Mouse (Mus musculus): Measurements from ENCODE around the gene Il1rapl1. TPM values are rescaled to one million over a fixed set of nuclear protein-coding genes. Genes with fewer than 3 reads are reported as not detected.
"Not testable (repeated sequence)": the region's sequence is repeated elsewhere in the genome, so short reads cannot be mapped to it uniquely, and the experiment has no call there.

The Il1rapl1 gene
- polyA plus RNA-seq, 1 experiment, result not detected

DNA sequence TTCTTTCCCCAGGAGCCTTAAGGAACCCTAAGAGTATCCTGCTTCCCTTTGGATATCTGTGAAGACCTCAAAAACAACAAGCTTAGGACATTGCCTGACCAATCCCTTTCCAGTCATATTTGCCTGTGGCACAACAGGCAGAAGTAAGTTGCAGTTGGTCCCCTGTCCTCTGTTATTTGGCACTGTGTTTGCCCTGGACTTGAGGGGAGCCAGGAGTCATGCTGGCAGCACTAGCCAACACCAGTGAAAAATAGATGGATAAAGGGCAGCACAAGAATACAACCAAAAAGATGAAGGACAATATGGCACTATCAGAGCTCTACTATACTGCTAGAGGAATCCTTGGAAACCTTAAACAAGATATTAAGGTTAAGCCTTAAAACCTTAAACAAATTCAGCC, 322.4 kb downstream of the Il1rapl1 start:
- Histone ChIP-seq H3K36me3 (ENCODE audit: control insufficient read depth) (no peaks in the 10 kb centered on the region), H3K27me3 (ENCODE audit: control insufficient read depth) (no peaks in the 10 kb centered on the region), H3K4me1 (ENCODE audit: control insufficient read depth) (no peaks in the 10 kb centered on the region), H3K4me3 (replicated peaks) (no peak overlapping the region), H3K9me3 (ENCODE audit: control insufficient read depth, low read length) (no peaks in the 10 kb centered on the region)
- no peak for TF ChIP-seq TAL1 (IDR thresholded peaks at IDR 0.05; ENCODE audit: low read length)
- TF ChIP-seq GATA1 (IDR thresholded peaks at IDR 0.05; ENCODE audit: low read length), result no peak

DNA sequence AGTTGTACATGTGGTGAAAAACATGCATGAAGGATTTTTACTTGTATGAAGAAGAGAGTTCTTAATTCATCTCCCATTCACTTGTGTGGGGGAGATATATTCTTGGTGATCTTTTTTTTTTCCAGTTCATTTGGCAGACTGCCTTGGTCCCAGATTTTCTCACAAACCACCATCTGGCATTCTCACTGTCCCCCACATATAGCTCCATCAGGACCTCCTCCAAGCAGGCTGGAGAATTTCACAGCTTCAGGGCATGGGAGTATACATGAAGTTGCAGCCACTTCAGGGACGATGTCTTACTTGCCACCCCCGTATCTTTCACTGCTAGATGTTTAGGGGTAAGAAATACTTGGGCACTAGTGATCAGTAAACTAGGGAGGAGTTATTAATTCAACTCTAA, 404.9 kb downstream of the Il1rapl1 start:
- no peak overlapping the region for H3K4me3 ChIP-seq (replicated peaks)
- no peaks in the 10 kb centered on the region for H3K36me3 ChIP-seq (ENCODE audit: control insufficient read depth)
- H3K4me1 ChIP-seq (ENCODE audit: control insufficient read depth), result no peaks in the 10 kb centered on the region
- H3K27me3 ChIP-seq (ENCODE audit: control insufficient read depth), result no peaks in the 10 kb centered on the region
- TF ChIP-seq GATA1 (IDR thresholded peaks at IDR 0.05; ENCODE audit: low read length), result no peak
- no peak for TF ChIP-seq TAL1 (IDR thresholded peaks at IDR 0.05; ENCODE audit: low read length)
- H3K9me3 ChIP-seq (ENCODE audit: control insufficient read depth, low read length), result no peaks in the 10 kb centered on the region

DNA sequence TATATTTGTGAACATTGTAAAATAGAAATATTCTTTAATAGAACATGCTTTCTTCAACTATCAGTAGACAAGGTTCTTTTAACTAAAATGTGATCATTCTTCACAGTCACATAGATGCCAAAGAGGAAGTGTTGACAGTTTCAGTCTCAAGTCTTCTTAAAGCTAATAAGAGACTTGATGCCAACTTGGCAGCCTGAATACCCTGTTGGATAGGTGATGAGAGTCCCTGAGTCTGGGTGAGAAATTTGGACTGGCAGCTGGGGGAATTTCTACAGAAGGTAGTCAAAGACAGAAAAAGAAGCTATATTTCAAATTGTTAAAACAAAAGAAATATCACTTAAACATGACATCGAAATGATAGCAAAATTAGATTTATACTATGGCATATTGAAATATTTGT, 451.6 kb downstream of the Il1rapl1 start:
- Histone ChIP-seq H3K9me3 (ENCODE audit: control insufficient read depth, low read length) (no peaks in the 10 kb centered on the region), H3K36me3 (ENCODE audit: control insufficient read depth) (no peaks in the 10 kb centered on the region), H3K4me3 (replicated peaks) (no peak overlapping the region), H3K27me3 (ENCODE audit: control insufficient read depth) (no peaks in the 10 kb centered on the region), H3K4me1 (ENCODE audit: control insufficient read depth) (no peaks in the 10 kb centered on the region)
- no peak for TF ChIP-seq TAL1 (IDR thresholded peaks at IDR 0.05; ENCODE audit: low read length)
- no peak for TF ChIP-seq GATA1 (IDR thresholded peaks at IDR 0.05; ENCODE audit: low read length)

DNA sequence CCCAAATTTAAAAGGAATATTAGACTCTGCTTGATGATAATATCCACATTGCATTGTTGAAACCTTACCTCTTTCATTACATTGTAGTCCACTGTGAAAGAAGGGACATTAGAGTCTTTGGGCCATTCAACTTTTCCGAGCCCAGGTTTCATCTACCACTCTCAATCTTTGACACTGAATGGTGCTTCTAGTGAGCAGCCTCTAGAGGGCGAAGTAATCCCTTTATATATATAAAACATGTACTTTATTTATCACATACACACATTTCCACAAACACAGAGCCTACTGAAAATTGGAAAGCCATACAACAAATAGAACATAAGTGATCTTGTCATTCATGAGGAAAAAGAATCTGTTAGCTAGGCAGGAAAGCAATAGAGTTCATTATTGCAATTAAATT, 459.8 kb downstream of the Il1rapl1 start:
- Histone ChIP-seq H3K9me3 (ENCODE audit: control insufficient read depth, low read length) (no peaks in the 10 kb centered on the region), H3K4me1 (ENCODE audit: control insufficient read depth) (no peaks in the 10 kb centered on the region), H3K27me3 (ENCODE audit: control insufficient read depth) (no peaks in the 10 kb centered on the region), H3K36me3 (ENCODE audit: control insufficient read depth) (no peaks in the 10 kb centered on the region), H3K4me3 (replicated peaks) (no peak overlapping the region)
- TF ChIP-seq TAL1 (IDR thresholded peaks at IDR 0.05; ENCODE audit: low read length), result no peak
- no peak for TF ChIP-seq GATA1 (IDR thresholded peaks at IDR 0.05; ENCODE audit: low read length)

DNA sequence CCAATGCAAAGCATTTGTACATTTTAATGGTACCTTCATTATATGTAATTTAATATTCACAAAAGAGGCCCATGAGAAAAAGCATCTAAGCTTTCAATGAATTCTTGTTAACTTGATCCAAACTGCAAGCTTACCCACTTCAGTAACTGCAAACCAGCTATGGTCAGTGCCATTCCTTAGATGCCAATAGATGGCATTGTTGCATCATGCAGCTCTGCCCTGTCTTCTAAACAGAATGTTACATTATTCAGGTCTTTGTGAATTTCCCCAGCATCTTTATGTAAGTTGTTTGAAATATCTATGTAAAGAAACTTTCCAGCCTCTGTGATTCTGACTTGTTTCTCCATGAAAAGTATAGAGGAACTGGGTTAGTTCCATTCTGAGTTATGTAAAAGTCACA, 514.5 kb downstream of the Il1rapl1 start:
- Histone ChIP-seq H3K36me3 (ENCODE audit: control insufficient read depth) (no peaks in the 10 kb centered on the region), H3K9me3 (ENCODE audit: control insufficient read depth, low read length) (no peaks in the 10 kb centered on the region), H3K27me3 (ENCODE audit: control insufficient read depth) (no peaks in the 10 kb centered on the region), H3K4me3 (replicated peaks) (no peak overlapping the region), H3K4me1 (ENCODE audit: control insufficient read depth) (no peaks in the 10 kb centered on the region)
- no peak for TF ChIP-seq TAL1 (IDR thresholded peaks at IDR 0.05; ENCODE audit: low read length)
- no peak for TF ChIP-seq GATA1 (IDR thresholded peaks at IDR 0.05; ENCODE audit: low read length)

DNA sequence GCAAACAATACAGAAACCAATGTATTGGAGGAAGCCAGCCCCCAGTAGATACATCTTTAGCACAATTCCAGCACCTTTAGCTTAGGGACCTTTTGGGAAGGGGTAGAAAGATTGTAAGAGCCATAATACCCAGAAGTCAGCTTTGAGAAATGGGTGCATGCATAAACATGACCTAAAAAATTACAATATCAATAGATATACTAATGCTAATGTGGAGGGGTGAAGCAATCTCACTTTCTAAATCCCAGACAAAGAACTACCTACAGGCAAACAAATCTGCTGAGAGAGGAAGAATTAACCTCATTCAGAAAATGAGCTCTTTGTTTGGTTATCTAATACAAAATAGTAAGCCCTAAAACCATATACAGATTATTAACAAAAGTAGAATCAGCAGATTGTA, 607.4 kb downstream of the Il1rapl1 start:
- TF ChIP-seq GATA1 (IDR thresholded peaks at IDR 0.05; ENCODE audit: low read length) (no peak), TAL1 (IDR thresholded peaks at IDR 0.05; ENCODE audit: low read length) (no peak)
- Histone ChIP-seq H3K4me1 (ENCODE audit: control insufficient read depth) (no peaks in the 10 kb centered on the region), H3K4me3 (replicated peaks) (no peak overlapping the region), H3K9me3 (ENCODE audit: control insufficient read depth, low read length) (no peaks in the 10 kb centered on the region), H3K27me3 (ENCODE audit: control insufficient read depth) (no peaks in the 10 kb centered on the region), H3K36me3 (ENCODE audit: control insufficient read depth) (no peaks in the 10 kb centered on the region)

DNA sequence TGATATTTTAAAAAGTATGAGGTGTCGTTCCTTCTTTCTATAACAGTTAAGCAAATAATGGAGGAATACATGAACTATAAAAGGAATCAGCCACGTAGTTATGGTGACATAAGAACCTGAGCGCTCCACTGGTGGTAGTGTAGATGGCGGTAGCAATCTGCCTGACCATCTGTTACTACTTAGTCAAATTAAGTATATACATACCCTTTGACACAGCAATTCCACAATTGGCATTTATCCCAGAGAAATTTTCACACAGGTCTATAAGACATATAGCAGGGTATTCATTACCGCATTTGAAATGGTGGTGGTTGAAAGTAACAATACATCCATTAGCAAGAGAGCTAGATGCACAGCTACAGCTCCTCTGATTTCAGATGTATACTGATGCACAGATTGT, 612.8 kb downstream of the Il1rapl1 start:
- Histone ChIP-seq H3K4me1 (ENCODE audit: control insufficient read depth) (no peaks in the 10 kb centered on the region), H3K36me3 (ENCODE audit: control insufficient read depth) (no peaks in the 10 kb centered on the region), H3K4me3 (replicated peaks) (no peak overlapping the region), H3K27me3 (ENCODE audit: control insufficient read depth) (no peaks in the 10 kb centered on the region), H3K9me3 (ENCODE audit: control insufficient read depth, low read length) (no peaks in the 10 kb centered on the region)
- TF ChIP-seq TAL1 (IDR thresholded peaks at IDR 0.05; ENCODE audit: low read length) (no peak), GATA1 (IDR thresholded peaks at IDR 0.05; ENCODE audit: low read length) (no peak)

DNA sequence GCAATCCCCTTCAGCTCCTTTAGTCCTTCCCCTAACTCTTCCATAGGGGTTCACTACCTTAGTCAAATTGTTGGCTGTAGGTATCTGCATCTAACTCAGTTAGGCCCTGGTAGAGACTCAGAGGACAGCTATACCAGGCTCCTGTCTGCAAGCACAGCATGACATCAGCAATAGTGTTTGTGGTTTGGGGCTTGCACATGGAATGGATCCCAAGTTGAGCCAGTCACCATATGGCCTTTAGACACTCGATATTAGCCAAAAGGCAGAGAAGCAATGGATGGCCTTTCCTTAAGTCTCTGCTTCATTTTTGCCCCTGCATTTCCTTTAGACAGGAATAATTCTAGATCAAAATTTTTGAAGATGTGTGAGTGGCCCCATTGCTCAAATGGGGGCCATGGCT, 632.0 kb downstream of the Il1rapl1 start:
- H3K4me1 ChIP-seq (ENCODE audit: control insufficient read depth), result no peaks in the 10 kb centered on the region
- H3K27me3 ChIP-seq (ENCODE audit: control insufficient read depth), result no peaks in the 10 kb centered on the region
- H3K9me3 ChIP-seq (ENCODE audit: control insufficient read depth, low read length), result no peaks in the 10 kb centered on the region
- TF ChIP-seq GATA1 (IDR thresholded peaks at IDR 0.05; ENCODE audit: low read length) (no peak), TAL1 (IDR thresholded peaks at IDR 0.05; ENCODE audit: low read length) (no peak)
- no peak overlapping the region for H3K4me3 ChIP-seq (replicated peaks)
- H3K36me3 ChIP-seq (ENCODE audit: control insufficient read depth), result no peaks in the 10 kb centered on the region

DNA sequence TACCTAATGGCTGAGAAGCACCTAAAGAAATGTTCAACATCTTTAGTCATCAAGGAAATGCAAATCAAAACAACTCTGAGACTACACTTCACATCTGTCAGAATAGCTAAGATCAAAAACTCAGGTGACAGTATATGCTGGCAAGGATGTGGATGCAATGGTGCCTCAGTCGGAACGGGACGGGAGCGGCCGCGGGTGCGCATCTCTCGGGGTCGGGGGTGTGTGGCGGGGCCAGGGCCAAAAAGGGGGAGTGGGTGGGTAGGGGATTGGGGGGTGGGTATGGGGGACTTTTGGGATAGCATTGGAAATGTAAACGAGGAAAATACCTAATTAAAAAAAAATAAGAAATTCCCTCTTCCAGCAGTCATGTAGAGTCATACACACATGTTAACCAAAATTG, 877.3 kb downstream of the Il1rapl1 start:
- not testable (repeated sequence) for H3K9me3 ChIP-seq (ENCODE audit: control insufficient read depth, low read length); H3K36me3 ChIP-seq (ENCODE audit: control insufficient read depth); H3K4me1 ChIP-seq (ENCODE audit: control insufficient read depth); H3K4me3 ChIP-seq (replicated peaks); H3K27me3 ChIP-seq (ENCODE audit: control insufficient read depth)

DNA sequence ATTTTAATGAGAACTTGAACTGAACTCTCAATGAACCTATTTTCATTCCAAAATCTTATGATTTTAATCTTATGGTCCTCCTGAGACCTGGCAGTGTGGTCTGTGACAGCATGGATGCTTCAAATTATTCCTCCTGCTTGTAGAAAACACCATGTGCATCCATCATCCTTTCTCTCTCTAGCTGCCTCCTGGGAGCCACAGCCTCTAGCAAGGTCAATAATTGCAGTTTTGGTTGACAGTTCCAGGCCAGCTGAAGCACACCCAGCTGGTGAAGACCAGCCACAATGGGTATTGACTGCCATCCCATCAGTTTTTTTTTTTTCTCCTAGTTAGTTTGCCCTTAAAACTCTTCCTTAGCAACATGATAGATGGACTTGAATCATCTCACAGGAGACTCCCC, 890.2 kb downstream of the Il1rapl1 start:
- TF ChIP-seq GATA1 (IDR thresholded peaks at IDR 0.05; ENCODE audit: low read length), result no peak
- no peak for TF ChIP-seq TAL1 (IDR thresholded peaks at IDR 0.05; ENCODE audit: low read length)
- H3K27me3 ChIP-seq (ENCODE audit: control insufficient read depth), result no peaks in the 10 kb centered on the region
- no peak overlapping the region for H3K4me3 ChIP-seq (replicated peaks)
- H3K36me3 ChIP-seq (ENCODE audit: control insufficient read depth), result no peaks in the 10 kb centered on the region
- no peaks in the 10 kb centered on the region for H3K4me1 ChIP-seq (ENCODE audit: control insufficient read depth)
- H3K9me3 ChIP-seq (ENCODE audit: control insufficient read depth, low read length), result no peaks in the 10 kb centered on the region

All from erythroblast, embryonic 14.5 days (primary cell).